Mouse (Mus musculus) left cerebral cortex, postnatal 36 days (tissue): Measurements from ENCODE around the gene Olfr469. TPM values are rescaled to one million over a fixed set of nuclear protein-coding genes. Genes with fewer than 3 reads are reported as not detected.
"Not testable (repeated sequence)": the region's sequence is repeated elsewhere in the genome, so short reads cannot be mapped to it uniquely, and the experiment has no call there.

Source experiments
- DNase-seq, 2 experiments: peaks; one replicate each; pipeline ENCODE4 v3.0.0; 2021 to 2022; ENCODE audit warnings: low spot score in 2 of 2, mixed read lengths in 1 of 2
- intact Hi-C: fragments of 180-260 bp; cut with DNase I; formaldehyde crosslinking; loops from one replicate; pipeline ENCODE4 v1.15.1; 2025
- total RNA-seq, 2 experiments: library from RNA; stranded (reverse); gene quantifications; 2 replicates each; pipeline ENCODE4 v1.2.3; 2021

The Olfr469 gene
- not detected for total RNA-seq

GRCm38 (mm10) chr7:107825441-107825840 is at the start of gene Olfr469:
Gene Olfr469, minus strand, starts transcription at chr7:107825541.
- DNase-seq, intact Hi-C loops: not testable (repeated sequence)

DNA sequence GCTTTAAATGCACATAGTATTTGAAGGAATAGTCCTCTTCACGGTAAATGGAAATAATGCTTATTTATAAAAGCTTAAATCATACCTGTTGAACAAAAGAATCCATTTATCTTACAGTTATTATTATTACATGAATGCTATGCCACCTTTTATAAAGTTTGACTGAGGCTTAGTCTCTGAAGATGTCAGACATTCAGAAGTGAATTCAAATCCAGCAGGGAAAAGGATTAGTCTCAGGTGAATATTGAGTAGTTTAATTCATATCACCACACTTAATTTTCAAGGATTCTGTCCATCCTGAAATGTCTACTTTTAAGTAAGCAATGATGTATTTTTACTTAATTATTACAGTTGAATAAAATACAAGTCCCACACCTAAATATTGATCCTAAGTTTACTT is 22.0 kb upstream of the Olfr469 start, which contains the start of gene Olfr470:
Olfr470 (minus strand) TSS at position 101 of the 400 bp plus-strand sequence.
- intact Hi-C loops, result not testable (repeated sequence)

GRCm38 (mm10) chr7:107841719-107842118 is 16.4 kb upstream of the Olfr469 start:
- intact Hi-C loops, result no loop called here
- no peak for DNase-seq

More for the DNA sequence above, 22.0 kb upstream of the Olfr469 start, which contains the start of gene Olfr470:
- DNase-seq, result not testable (repeated sequence)

- not testable (repeated sequence) for DNase-seq
Observed at GRCm38 (mm10) chr7:107823867-107824266, 1.5 kb downstream of the Olfr469 start.

GRCm38 (mm10) chr7:107819442-107819841 is 5.9 kb downstream of the Olfr469 start:
- intact Hi-C loops, result no loop called here

More at GRCm38 (mm10) chr7:107823867-107824266, 1.5 kb downstream of the Olfr469 start:
- intact Hi-C loops, result not testable (repeated sequence)

GRCm38 (mm10) chr7:107811963-107812362 is 13.4 kb downstream of the Olfr469 start, which contains the start of gene Olfr467:
Gene Olfr467, plus strand, starts transcription at chr7:107812263.
- intact Hi-C loops, result no loop called here
- no peak for DNase-seq

More at GRCm38 (mm10) chr7:107819442-107819841, 5.9 kb downstream of the Olfr469 start:
- DNase-seq, result no peak

- intact Hi-C loops, result no loop called here
- DNase-seq, result no peak
Observed at GRCm38 (mm10) chr7:107802138-107802537, 23.2 kb downstream of the Olfr469 start.

- DNase-seq, result no peak
- intact Hi-C loops, result no loop called here
Observed at GRCm38 (mm10) chr7:107801108-107801507, 24.2 kb downstream of the Olfr469 start, which contains the start of gene Ovch2. Gene Ovch2, minus strand, starts transcription at chr7:107801208.

DNA sequence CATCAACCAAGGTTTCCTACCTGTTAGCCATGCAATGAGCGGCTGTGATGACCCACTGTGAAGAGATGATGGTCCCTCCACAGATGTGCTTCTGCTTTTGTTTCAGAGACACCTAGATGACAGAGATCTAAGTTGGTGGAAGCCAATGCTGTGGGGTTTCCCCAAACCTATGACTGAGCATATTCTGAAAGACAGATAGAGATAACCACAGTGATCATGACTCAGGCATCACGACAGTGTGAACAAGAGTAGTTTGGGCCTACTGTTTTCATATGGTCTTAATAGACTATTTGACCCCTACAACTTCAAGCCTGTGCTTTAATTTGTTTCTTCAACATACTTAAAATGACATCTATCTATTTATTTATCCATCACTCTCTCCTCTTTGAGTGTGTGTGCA is 28.8 kb downstream of the Olfr469 start:
- DNase-seq, result no peak
- intact Hi-C loops, result no loop called here

DNA sequence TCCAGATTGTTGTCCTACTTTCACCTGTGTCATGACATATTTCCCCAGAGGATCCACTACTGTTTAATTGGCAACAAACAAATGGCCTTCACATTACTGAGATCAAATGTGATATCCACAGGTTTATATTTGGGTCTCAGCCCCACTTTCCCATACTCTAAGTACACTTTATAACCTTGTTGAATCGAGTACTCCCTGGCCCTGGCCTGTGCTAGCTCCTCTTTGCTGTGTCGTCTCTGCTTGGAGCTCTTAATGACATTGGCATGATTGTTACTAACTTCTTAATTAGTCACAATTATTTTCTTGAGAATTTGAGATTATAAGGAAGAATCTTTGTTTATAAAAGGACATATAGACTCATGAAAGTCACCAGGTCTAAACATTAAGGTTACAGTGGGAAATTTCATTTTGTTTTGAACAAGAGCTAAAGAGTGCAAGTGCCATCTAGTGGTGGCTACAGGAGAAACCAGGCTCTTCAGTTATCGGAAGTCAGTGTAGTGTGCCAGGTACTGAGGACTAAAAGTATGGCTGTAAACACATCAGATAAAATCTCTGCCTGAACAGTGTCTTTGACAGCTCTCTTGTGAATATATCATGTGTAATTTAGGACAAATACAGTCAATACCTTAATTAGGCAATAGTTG is 37.2 kb downstream of the Olfr469 start:
- intact Hi-C loops, result no loop called here
- no peak for DNase-seq

- DNase-seq, result no peak
- intact Hi-C loops, result loop anchor here (2.0 to 5.0 kb wide), 2 partner anchors 31 to 117 kb away; no protein-coding TSS in a partner anchor
Observed at GRCm38 (mm10) chr7:107779611-107780010, 45.7 kb downstream of the Olfr469 start.

DNA sequence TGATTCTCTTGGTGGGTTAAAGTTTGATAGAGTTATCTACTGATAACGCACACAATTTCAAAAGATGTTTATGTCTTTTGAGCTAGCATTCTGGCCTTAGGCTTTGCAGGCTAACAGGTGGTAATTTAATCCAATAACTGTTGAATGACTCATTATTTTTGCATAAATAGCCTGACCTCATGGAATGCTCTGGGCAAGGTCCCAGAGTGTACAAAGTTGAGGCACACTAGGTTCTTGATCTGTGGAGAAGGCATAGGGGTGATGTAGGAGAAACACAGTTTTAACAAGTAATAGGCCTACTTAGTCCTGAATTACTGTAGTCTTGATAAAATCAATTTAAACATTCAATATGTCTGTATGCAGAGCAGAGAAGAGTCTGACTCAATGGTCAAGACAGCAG is 47.1 kb downstream of the Olfr469 start:
- DNase-seq, result no peak
- intact Hi-C loops, result loop anchor here (2.0 kb wide), 1 partner anchor 29 kb away; no protein-coding TSS in a partner anchor

- DNase-seq, result no peak
- intact Hi-C loops, result no loop called here
Observed at GRCm38 (mm10) chr7:107770812-107771211, 54.5 kb downstream of the Olfr469 start.

Other genes with a start within 250 kb of the Olfr469 start
- 1 to 10 TPM; 5.2 to 7.0 TPM for gene Ppfibp2, start 230.3 kb downstream of the Olfr469 start, total RNA-seq
- gene 5330417H12Rik, start 200.4 kb downstream of the Olfr469 start, total RNA-seq, result not detected
- gene Cyb5r2, start 67.5 kb downstream of the Olfr469 start, total RNA-seq, result not detected
- not detected for gene Ovch2, start 24.3 kb downstream of the Olfr469 start, total RNA-seq
- gene Olfr467, start 13.3 kb downstream of the Olfr469 start, total RNA-seq, result not detected
- not detected for gene Olfr470, start 21.9 kb upstream of the Olfr469 start, total RNA-seq
- gene Olfr472, start 72.4 kb upstream of the Olfr469 start, total RNA-seq, result not detected
- gene Olfr473, start 104.9 kb upstream of the Olfr469 start, total RNA-seq, result not detected
- gene Olfr474, start 129.1 kb upstream of the Olfr469 start, total RNA-seq, result not detected
- gene Olfr476, start 139.3 kb upstream of the Olfr469 start, total RNA-seq, result not detected
- gene Olfr477, start 161.2 kb upstream of the Olfr469 start, total RNA-seq, result under 1 TPM in 1 of 2 experiments, not detected in 1; 0.14 TPM
- gene Olfr478, start 208.4 kb upstream of the Olfr469 start, total RNA-seq, result not detected
- gene Olfr479, start 225.2 kb upstream of the Olfr469 start, total RNA-seq, result not detected
- gene Olfr480, start 241.8 kb upstream of the Olfr469 start, total RNA-seq, result not detected